Mouse (Mus musculus): Measurements from ENCODE around the gene Hoxa5. TPM values are rescaled to one million over a fixed set of nuclear protein-coding genes. Genes with fewer than 3 reads are reported as not detected.

Hoxa5 gene
- total RNA-seq (2023) = not detected in 4 replicates

DNA sequence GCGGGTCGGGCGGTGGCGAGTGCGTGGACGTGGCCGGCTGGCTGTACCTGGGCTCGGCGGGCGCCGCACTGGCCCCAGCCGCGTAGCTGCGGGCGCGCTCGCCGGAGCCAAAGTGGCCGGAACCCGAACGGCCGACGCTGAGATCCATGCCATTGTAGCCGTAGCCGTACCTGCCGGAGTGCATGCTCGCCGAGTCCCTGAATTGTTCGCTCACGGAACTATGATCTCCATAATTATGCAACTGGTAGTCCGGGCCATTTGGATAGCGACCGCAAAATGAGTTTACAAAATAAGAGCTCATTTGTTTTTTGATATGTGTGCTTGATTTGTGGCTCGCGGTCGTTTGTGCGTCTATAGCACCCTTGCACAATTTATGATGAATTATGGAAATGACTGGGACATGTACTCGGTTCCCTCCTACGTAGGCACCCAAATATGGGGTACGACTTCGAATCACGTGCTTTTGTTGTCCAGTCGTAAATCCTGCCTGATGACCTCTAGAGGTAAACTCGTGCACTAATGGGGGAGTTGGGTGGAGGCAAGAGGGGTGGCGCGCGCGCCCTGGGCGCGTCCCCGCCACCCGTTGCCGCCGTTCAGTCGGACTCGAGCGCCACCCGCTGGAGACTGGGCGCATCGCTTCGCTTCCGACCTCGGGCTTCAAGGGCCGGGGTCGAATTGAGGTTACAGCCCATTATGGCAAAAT is at the start of gene Hoxa5:
Hoxa5 (minus strand) TSS at position 538 of the 703 bp plus-strand sequence.

DNA sequence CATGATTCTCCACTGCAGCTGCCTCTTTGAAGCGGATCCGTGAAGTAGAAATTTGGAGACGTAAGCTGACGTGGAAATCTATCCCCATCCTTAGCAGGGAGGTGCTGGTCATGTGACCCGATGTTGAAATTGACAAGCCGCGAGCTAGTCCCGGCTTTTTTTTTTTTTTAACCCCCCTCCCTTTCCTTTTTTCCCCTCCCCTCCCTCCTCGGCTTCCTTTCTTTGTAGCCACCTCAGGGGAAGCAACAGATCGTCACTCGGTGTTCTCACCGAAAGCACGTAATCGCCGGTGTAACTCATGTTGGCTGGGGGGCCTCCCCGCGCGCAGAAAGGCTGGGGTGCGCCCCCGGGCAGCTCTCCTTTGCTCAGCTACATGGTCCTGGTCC is 41.4 kb upstream of the Hoxa5 start, which contains the start of gene Hoxa11:
Hoxa11 (minus strand) TSS at position 54 of the 386 bp plus-strand sequence.

DNA sequence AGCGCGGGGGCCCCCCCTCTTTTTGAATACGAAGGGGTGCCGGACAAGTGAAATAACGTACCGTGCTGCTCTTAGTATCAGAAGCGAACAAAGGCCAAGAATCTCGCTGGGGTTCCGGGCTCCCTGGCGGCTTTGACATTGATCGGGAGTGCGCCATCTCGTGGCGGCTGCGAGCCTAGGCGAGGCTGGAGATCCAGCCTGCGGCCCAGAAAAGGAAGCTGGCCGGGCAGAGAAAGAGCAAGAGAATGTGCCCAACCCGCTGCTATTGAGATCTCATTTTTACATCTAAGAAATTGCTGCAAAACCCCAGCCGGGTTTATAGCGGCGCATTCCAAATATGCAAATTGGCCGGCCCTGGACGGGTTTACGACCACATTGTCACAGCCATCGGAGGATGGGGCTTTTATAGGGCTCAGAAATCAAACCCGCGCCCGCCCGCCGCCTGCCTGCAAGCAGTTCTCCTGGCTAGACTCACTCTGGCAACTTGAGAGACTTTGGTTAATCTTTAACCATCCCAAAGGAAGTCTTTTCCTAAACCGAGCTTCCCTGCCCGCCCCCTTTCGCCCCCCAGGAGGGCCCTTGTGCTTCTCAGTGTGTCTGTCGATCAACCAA is 36.1 kb upstream of the Hoxa5 start, which contains the start of gene Hoxa10:
Hoxa10 (minus strand) TSS at position 466 of the 612 bp plus-strand sequence.

DNA sequence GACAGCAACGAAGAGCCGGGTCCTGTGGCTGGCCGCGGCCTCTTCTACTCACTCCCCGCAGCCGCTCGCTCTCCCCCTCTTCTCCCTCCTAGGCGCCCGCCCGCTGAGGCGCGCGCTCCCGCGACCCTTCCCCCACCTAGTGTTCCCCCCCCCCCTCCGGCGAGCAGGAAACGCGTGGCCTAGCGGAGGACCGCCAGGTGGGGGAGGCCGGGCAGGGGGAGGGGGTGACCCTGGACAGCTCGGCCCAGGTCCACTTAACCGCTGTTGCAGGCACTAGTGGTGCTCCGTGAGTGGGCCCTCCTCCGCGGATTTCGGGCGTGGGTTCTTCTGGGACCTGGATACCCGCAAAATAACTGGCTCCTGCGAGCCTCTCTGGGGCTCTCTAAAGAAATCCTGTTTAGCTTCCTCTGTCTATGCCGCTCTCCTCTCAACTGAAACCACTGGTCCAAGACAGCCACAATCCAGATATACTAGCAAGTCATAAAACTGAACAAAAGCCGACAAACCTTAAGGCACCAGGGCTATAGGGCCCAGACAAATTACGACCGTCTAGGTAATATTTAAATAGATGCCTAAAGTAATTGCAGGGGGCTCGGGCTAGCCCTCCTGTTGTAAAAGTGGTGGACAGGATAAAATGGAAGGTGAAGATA is 26.3 kb upstream of the Hoxa5 start, which contains the start of gene Hoxa9:
Hoxa9 (minus strand) TSS at position 574 of the 650 bp plus-strand sequence.

DNA sequence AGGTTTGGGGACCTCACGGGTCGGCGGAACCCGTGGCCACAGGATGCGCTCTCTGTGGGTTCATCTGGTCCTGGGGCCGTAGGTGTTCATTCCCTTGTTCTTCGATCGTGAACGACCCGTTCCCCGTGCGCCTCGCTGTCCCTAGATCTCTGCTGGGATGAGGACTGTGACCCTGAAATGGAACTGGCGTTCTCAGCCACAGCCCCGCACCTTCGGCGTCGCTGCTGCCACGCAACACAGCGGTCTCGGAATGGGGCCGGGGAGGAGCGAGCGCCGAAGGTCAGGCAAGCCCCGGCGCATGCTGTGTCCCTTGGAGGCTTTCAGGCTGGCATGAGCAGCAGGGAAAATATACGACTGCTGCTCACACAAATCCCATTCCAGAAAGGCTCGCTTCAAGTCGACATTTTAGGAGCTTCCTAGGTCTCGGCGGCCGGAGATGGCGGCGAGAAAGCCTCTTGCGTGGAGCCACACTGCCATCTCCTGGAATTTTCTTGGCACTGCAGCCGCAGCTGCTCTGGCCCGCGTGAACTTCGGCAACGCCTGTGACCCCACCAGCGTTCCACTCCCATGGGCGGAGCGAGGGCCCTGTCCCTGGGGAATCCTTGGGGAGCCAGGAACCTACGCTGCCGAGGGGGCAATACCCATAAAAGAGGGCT is 17.1 kb upstream of the Hoxa5 start, which contains the start of gene Hoxa7:
Hoxa7 (minus strand) TSS at position 518 of the 656 bp plus-strand sequence.

DNA sequence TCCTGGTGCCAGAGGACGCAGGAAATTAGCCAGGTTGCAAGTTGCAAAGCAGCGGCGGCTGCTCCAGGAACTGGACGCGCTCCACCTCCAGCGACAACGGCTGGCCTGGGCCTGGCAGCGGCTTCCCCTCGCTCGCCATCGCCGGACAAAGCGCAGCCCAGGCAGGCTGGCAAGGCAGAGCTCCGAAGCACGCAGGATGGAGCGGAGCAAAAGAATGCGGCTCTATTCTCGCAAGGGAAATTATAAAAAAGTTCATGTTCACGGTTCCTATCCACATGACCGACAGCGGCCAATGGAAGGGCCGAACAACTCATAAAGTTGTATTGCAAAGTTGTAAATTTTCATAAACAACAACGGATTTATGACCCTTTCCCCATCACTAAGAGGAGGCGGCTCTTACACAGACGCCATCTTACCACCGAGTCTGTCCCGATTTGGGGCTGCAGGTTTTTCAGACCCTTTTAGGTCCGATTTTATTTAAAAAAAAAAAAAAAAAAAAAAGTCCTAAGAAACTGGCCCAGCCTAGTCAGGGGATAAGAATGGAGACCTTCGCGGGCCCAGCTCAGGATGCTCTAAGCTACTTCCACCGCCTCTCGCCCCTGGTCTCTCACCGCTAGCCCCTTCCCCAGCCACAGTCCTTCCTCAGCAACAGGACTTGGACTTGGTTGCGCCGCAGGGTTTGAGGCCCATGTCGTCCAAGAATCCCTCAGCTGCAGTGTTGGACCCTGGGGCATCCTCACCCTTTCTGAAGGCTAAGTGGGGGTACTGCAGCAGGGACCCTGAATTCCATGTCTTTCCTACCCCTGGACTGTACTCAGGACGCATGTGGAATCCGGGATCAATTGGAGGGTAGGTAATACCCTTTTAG is 9.0 kb upstream of the Hoxa5 start, which contains the start of the genes Hoxa3 and Gm28308:
Hoxa3 (minus strand) TSS at position 218 of the 868 bp plus-strand sequence.
Gm28308 (minus strand) TSS at position 221 of the 868 bp plus-strand sequence.

DNA sequence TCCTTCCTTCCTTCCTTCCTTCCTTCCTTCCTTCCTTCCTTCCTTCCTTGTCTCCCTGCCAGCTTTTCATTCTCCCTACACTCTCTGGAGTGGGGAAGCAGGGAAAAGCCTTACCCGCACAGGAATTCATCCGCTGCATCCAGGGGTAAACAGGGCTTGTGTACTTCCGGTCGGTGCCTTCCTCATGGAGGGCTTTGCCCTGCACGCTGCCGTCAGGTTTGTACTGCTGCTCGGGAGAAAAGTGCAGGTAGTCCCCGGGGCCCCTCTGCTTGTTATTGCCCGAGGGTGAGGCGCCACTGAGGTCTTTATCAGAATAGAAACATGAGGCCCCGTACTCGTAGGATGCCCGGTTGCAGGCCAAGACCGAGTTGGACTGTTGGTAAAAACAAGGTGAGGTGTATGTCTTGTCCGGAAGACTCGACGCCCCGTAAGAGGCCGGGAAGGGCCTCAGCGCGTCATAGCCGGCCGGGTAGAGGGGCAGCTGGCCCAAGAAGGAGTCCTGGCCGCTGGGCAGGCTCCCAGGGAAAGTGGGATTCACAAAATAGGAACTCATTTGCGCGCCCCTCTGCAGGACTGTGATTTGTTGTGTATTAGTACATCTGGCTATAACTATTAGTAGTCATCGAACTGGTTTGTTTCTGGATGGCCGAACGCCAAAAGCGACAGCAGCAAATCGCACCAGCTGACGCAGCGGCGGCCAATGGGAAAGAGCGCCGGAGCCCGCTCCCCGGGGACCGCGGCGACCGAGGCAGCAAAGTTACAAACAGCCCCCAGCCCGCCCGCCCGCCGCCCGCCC is 3.9 kb upstream of the Hoxa5 start, which contains the start of gene Hoxa6:
Hoxa6 (minus strand) TSS at position 651 of the 796 bp plus-strand sequence.

DNA sequence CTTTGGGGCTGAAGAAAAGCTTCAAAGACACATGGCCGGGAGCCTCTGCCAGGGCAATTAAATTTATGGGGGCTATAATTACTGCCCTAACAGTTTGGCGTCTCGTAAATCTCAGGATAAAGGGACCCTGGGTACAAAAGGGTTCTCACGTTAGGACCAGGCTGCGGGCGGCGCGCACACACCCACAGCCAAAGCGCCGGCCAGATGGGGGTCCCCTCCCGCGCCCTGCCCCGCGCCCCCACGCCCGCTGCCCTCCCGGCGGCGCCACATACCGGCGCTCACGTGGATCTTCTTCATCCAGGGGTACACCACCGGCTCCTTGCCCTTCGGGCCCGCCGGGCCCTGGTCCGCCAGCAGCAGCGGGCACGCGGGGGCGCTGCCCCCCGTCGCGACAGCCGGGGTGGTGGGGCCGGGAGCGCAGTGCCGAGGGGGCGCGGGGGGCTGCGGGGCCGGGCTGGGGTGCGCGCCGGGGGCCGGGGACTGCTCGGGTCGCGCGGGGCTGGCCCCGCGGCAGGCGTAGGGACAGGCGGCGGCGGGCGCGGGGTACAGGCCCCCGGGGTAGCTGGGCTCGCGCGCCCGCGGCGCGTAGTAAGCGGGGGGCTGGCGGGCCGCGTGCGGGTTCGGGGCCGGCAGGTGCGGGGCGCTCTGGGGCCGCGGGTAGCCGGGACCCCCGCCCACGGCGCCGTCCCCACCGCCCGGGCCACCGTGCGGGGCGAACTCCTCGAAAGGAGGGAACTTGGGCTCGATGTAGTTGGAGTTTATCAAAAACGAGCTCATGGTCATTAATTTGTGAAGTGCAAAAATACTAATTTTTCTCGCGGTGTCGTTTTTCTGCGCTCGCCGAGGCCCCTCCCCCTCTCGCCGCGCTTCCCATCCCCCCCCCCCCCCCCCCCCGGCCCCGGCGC is 13.2 kb downstream of the Hoxa5 start, which contains the start of gene Hoxa4:
Hoxa4 (minus strand) TSS at position 848 of the 905 bp plus-strand sequence.

DNA sequence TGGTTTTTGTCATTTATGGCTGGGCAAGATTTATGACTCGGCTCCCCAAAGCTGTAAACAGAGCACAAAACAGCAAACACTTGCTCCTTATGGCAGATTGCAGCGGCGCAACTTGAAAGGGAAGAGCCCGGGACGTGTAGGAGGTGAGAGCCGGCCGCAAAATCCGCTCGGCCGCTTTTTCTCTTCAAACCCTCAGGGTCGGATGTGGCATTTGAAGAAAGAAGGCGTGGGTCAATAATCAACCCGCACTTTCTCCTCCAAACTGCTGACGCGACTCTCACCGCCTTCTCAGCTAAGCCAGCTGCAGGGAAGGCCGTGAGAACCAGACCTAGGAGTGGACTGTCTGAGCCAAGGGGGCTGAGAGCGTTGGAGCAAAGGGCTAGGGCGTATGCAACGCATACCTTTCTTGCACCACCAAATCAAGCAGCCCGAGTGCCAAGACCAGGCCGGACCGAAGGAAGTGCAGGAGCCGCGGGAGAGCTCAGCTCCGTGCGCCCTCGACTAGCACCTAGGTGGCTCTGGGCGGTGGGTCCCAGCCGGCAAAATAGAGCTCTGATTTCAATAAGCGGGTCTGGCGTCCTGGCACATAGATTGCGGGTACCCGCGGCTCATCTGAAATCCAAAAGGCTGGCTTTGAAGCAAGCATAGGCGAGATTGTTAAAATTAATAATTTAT is 27.2 kb downstream of the Hoxa5 start, which contains the start of gene 5730596B20Rik:
5730596B20Rik (plus strand) TSS at position 438 of the 675 bp plus-strand sequence.

DNA sequence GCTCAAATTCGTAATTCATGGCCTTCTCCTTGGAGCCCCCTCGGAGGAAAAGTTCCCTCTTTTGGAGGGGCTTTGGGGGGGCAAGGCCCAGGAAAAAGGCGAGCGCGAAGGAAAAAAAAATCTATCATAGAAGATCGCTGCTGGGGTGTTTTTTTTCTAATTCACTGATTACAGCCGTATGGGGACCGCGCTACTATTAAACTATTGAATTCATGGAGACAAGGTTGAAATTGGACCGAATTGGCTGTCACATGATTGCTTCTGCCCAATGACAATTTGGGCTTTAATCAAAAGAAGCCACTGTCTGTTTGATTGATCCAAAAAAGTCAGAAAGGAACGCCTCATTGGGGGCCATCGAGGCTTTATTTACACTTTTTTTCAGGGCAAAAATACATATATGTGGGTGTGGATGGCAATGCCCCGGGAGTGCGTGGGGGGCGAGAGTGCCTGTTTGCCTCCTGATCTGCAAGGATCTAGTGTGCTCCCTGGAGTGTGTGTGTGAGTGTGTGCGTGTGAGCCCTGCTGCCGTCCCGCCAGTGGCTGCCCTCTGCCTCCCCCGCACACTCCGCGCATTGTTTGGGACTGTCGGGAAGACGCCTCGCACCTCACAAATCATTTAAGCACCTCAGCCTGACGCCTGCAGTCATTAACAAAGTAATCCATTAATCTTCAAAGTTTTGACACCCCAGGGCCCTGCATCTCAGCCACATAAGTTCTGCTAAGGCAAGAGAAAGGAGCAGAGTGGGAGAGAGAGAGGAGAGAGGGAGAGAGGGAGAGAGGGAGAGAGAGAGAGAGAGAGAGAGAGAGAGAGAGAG is 39.6 kb downstream of the Hoxa5 start, which contains the start of gene Hoxa2:
Hoxa2 (minus strand) TSS at position 206 of the 815 bp plus-strand sequence.

DNA sequence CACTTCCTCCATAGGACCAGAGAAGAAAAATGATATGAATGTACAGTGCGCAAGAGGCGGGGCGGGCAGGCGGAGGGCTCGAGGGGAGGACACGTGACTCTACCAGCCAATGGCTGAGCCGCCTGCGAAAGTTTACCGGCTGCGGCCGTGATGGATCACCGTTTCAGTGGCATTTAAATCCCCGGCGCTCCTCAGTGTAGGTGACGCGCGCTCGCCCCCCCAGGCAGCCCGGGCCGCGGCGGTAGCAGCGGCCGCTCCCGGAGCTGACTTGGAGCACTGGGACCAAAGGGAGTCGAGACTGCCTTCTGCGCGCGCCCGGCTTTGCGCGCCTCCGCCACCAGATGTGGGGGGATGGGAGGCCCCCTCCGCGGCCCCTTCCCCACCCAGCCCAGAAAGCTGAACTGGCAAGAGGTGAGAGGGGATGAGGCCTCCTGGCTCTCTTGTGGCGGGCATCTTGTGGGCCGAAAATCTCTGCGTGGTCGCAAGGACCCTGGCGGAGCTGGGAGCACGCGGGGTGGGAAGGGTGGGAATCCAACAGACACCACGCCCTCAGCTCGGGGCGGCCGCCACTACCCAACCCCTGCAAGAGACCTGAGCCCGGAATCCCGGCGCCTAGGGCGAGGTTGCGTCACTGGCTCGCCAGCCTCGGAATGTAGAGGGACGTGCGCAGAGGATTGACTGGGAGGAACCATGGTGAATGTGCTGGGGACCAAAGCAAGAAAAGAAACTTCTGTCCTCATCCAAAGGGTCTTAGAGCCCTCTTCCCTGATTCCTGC is 45.9 kb downstream of the Hoxa5 start, which contains the start of gene Hoxa1:
Hoxa1 (minus strand) TSS at position 42 of the 776 bp plus-strand sequence.

Other genes with a start within 250 kb of the Hoxa5 start
- gene Skap2, start 192.0 kb downstream of the Hoxa5 start, total RNA-seq (2023) = 40.5 to 48.4 TPM (median 41.9 TPM) in 4 replicates
- not detected in 4 replicates for gene Hoxa1, start 46.3 kb downstream of the Hoxa5 start, total RNA-seq (2023)
- gene Hoxa2, start 39.8 kb downstream of the Hoxa5 start, total RNA-seq (2023) = not detected in 4 replicates
- gene 5730596B20Rik, start 27.1 kb downstream of the Hoxa5 start, total RNA-seq (2023) = not detected in 4 replicates
- gene Hoxa4, start 12.8 kb downstream of the Hoxa5 start, total RNA-seq (2023) = not detected in 4 replicates
- gene Hoxa6, start 4.1 kb upstream of the Hoxa5 start, total RNA-seq (2023) = not detected in 4 replicates
- gene Hoxa3, start 8.7 kb upstream of the Hoxa5 start, total RNA-seq (2023) = 0.58 TPM in 1 of 4 replicates, not detected in the others
- gene Gm28308, start 8.8 kb upstream of the Hoxa5 start, total RNA-seq (2023) = not detected in 4 replicates
- not detected in 4 replicates for gene Hoxa7, start 17.3 kb upstream of the Hoxa5 start, total RNA-seq (2023)
- not detected in 4 replicates for gene Hoxa9, start 26.5 kb upstream of the Hoxa5 start, total RNA-seq (2023)
- not detected in 4 replicates for gene Hoxa10, start 36.3 kb upstream of the Hoxa5 start, total RNA-seq (2023)
- not detected in 4 replicates for gene Hoxa11, start 41.2 kb upstream of the Hoxa5 start, total RNA-seq (2023)
- not detected in 4 replicates for gene Hoxa13, start 56.3 kb upstream of the Hoxa5 start, total RNA-seq (2023)
- not detected in 4 replicates for gene Evx1, start 108.9 kb upstream of the Hoxa5 start, total RNA-seq (2023)

Data from B cell, adult 62 days (primary cell).